Mouse (Mus musculus) bone marrow macrophage, adult 2 months (primary cell): Measurements from ENCODE around the gene Pik3ip1. TPM values are rescaled to one million over a fixed set of nuclear protein-coding genes. Genes with fewer than 3 reads are reported as not detected.
A peak's percentile ranks its signal among the peaks of the same experiment; 100 is the strongest.

Experiments used
- H3K27ac ChIP-seq: 2 replicates; pipeline ENCODE4 v1.5.1; 2012; ENCODE audit warnings: low read depth, low read length; ENCODE audit not compliant: insufficient read depth
- H3K4me1 ChIP-seq: 2 replicates; pipeline ENCODE4 v1.6.1; 2012; ENCODE audit warnings: low read length; ENCODE audit not compliant: control insufficient read depth, insufficient read depth
- H3K4me3 ChIP-seq: 2 replicates; pipeline ENCODE4 v1.5.1; 2012; ENCODE audit warnings: mild to moderate bottlenecking, low read length, moderate library complexity; ENCODE audit not compliant: insufficient read depth
- CTCF ChIP-seq: IDR thresholded peaks from 2 replicates; pipeline ENCODE4 v1.5.1; 2012; ENCODE audit warnings: low read depth, mild to moderate bottlenecking, low read length, moderate library complexity
- POLR2A ChIP-seq: IDR thresholded peaks from 2 replicates; pipeline ENCODE4 v1.6.1; 2012; ENCODE audit warnings: mild to moderate bottlenecking, low read depth, low read length, borderline replicate concordance
- polyA plus RNA-seq: library from polyadenylated mRNA; stranded (reverse); fragments of >200 nt; gene quantifications from 2 replicates; pipeline ENCODE4 v1.2.4, GENCODE M21; 2012; ENCODE audit not compliant: missing spikeins, insufficient read depth, insufficient read length

Pik3ip1 gene
- polyA plus RNA-seq, 1 experiment = 1.7 TPM

- Histone ChIP-seq H3K27ac (no peak overlapping the region), H3K4me1 (peaks cover 12% of the 10 kb centered on the region), H3K4me3 (no peak overlapping the region)
- TF ChIP-seq CTCF = no peak
- TF ChIP-seq POLR2A = no peak
Measured at GRCm38 (mm10) chr11:3318286-3318685, 11.9 kb upstream of the Pik3ip1 start.

DNA sequence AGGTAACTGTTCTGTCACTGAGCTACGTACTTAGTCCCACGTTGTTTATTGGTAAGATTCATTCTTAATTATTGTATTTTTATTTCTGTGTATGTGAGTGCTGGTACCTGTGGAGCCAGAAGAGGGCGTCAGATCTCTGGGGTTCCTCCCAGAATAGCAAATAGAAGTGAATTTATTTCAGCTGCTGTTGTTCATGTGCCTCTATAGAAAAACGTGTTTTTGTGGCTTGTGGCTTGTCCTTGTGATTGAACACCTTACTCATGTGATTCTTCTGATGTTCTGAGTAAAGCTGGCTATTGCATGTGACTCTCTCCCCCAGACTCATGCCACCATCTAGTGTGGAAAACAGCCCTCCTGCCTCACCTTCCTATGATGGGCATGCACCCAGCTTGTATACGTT is 1.9 kb upstream of the Pik3ip1 start:
- H3K27ac ChIP-seq = no peak overlapping the region
- H3K4me3 ChIP-seq = no peak overlapping the region
- H3K4me1 ChIP-seq = peaks cover 14% of the 10 kb centered on the region
- TF ChIP-seq CTCF = no peak
- no peak for TF ChIP-seq POLR2A

DNA sequence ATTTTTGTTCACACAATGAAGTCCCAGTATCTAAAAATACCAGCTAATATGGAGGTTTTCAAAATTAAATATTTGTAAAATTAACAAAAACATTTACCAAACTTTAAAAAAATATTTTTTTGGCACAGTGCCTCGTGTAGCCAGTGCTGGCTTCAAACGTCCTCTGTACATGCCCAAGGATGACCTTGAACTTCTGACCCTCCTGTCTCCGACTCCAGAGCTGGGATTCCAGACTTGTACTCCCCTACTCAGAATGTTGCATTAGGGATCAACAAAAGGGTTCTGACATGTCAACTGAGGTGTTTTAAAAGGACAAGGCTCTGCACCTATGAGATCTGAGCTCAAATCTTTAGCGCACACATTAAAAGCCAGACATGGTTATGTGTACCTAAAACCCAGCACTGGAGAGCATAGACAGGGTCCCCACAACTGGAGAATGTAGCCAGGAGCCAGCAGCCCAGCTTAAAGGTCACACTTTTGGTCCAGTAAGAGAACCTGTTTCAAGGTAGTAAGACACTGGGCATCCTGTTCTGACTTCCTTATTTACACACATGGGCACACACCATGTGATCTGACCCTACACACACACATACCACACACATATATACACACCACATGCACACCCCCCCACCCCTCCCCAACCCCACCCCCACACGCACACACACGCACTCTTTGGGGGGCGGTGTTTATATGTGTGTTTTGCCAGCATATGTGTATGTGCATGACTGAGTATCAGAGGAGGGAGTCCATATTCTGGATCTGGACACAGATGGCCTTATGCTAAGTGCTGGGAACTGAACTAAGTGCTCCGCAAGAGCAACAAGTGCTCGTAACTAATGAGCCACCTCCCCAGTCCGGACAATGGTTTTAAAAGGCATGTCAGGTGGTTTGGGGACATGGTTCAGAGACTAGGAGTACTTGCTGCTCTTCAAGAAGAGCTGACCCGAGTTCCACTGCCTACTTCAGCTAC is 1.1 kb upstream of the Pik3ip1 start:
- Histone ChIP-seq H3K27ac (peak overlapping the region; percentile 93), H3K4me3 (no peak overlapping the region), H3K4me1 (peaks cover 14% of the 10 kb centered on the region)
- no peak for TF ChIP-seq CTCF
- TF ChIP-seq POLR2A = no peak

GRCm38 (mm10) chr11:3330566-3330965 is 365 bp downstream of the Pik3ip1 start:
- Histone ChIP-seq H3K4me1 (peaks cover 22% of the 10 kb centered on the region), H3K4me3 (peak overlapping the region; percentile 70), H3K27ac (peak overlapping the region; percentile 93)
- no peak for TF ChIP-seq POLR2A
- TF ChIP-seq CTCF = 0 out of 2 replicates have a peak, but pooled peaks have one; percentile 22

- Histone ChIP-seq H3K4me1 (peaks cover 28% of the 10 kb centered on the region), H3K4me3 (peak overlapping the region; percentile 70), H3K27ac (peak overlapping the region; percentile 93)
- TF ChIP-seq CTCF = no peak
- TF ChIP-seq POLR2A = no peak
Measured at GRCm38 (mm10) chr11:3330991-3331750, 970 bp downstream of the Pik3ip1 start.

- Histone ChIP-seq H3K4me1 (peaks cover 28% of the 10 kb centered on the region), H3K27ac (peak overlapping the region; percentile 93), H3K4me3 (peak overlapping the region; percentile 70)
- no peak for TF ChIP-seq CTCF
- no peak for TF ChIP-seq POLR2A
Measured at GRCm38 (mm10) chr11:3331756-3332642, 1.8 kb downstream of the Pik3ip1 start.

GRCm38 (mm10) chr11:3333111-3333695 is 3.0 kb downstream of the Pik3ip1 start:
- Histone ChIP-seq H3K4me3 (no peak overlapping the region), H3K27ac (no peak overlapping the region), H3K4me1 (peaks cover 31% of the 10 kb centered on the region)
- TF ChIP-seq POLR2A = no peak

GRCm38 (mm10) chr11:3334141-3334710 is 4.0 kb downstream of the Pik3ip1 start:
- H3K4me1 ChIP-seq = peaks cover 27% of the 10 kb centered on the region
- H3K27ac ChIP-seq = no peak overlapping the region
- no peak for TF ChIP-seq POLR2A
- TF ChIP-seq CTCF = no peak
- no peak overlapping the region for H3K4me3 ChIP-seq

- no peak for TF ChIP-seq CTCF
- no peak overlapping the region for H3K27ac ChIP-seq
- H3K4me1 ChIP-seq = peaks cover 24% of the 10 kb centered on the region
- H3K4me3 ChIP-seq = no peak overlapping the region
Measured at GRCm38 (mm10) chr11:3334711-3335316, 4.6 kb downstream of the Pik3ip1 start.
